Mouse (Mus musculus) spleen, adult 2 months (tissue): ENCODE results near the gene C8g.

Experiments used
- CTCF ChIP-seq: fragments of 200-500 bp; IDR thresholded peaks from 2 replicates; pipeline ENCODE4 v1.5.1; 2011; ENCODE audit warnings: mild to moderate bottlenecking, inconsistent platforms; ENCODE audit not compliant: insufficient read depth, insufficient read length, insufficient replicate concordance; ENCODE audit errors: extremely low read depth
- POLR2A ChIP-seq: fragments of 200-500 bp; IDR thresholded peaks from 2 replicates; pipeline ENCODE4 v1.6.1; 2011; ENCODE audit warnings: low read depth, low read length, inconsistent platforms

DNA sequence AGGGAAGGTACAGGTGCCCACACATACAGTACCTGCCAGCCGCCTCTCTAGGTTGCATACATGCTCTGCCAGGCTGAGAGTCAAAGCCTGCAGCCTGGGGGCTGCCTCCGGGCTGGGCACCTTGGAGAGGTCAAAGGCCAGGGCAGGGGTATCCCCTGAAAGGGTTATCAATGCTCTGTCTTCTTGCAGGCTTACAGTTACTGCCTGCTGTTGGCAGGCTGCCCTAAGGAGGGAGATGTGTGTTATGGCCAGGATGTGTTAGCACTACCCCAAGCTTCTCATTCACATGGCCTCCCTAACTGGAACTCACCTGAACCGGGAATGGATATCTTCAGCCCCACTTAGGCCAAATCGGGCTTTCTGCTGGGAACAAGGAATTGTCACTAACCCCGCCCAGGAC lies 41.4 kb downstream of the C8g start:
- TF ChIP-seq CTCF (no peak), POLR2A (no peak)
